Mouse (Mus musculus): ENCODE data around the gene Sox5. TPM values are rescaled to one million over a fixed set of nuclear protein-coding genes. Genes with fewer than 3 reads are reported as not detected.

Gene Sox5
- total RNA-seq, 4 experiments from 2014 or later = 46.1 to 57.5 (median 51.3) TPM

DNA sequence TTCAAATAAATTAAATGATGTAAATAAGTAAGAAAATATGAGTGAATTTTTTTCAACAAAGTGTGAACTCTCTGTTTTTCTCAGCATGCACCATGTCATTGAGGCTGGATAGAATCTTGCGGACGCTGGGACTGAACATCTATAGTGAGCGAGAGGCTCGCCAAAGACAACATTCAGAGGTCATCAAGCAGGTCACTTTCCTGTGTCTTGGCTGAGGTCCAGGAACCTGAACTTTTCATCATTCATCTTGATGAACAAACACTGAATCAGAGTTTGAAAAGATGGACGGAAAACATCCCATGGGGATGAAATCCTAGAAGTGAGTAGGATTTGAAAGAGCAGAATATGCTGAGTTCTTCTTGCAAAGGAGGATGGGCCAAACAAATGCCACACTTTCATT, 729.3 kb downstream of the Sox5 start:
- DNase-seq (ENCODE audit: low spot score in 2 of 2) = no peak

DNA sequence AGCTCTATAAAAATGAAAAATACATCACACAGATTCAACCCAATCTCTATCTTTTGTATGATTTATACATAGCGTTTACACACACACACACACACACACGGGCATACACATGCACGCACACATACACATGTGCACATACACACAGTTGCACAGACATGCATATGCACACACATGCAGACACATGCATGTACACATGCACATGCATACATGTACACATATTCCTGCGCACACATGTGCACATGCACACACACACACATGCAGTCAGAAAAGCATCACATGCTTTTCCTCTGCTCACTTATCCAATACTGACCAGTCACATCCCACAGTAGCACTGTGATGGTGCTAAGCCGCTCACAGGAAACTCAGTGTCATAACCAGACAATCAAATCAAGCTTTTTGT, 730.5 kb downstream of the Sox5 start:
- DNase-seq (ENCODE audit: low spot score in 2 of 2) = no peak

DNA sequence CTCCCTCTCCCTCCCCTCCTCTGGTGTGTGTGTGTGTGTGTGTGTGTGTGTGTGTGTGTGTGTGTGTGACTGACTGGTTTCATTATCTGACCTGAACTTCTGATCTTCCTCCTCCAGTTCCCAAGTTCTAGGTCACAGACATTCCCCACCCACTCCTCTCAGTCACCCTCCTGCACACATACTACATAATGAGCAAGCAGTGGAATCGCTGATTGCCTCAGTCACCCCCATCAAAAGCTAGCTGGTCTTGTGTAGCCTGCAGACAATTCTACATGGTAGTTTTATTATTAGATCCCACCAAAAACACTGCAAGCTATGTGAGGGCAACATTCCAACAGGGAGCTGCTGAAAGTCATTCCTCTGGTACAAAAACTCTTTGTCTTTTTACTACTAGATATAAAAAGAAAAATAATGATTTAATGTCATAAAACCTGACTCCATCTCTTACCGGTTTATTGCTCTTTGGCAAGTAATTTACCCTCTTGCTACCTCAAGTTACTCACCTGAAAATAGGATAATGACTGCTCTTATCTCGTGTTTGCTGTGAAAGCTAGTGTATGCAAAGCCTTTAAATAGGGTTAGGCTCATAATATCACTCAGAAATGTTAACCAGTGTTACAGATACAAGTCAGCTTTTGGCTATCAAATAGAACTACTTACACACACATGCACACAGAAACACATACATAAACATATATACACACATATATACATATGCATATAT, 733.4 kb downstream of the Sox5 start:
- DNase-seq (ENCODE audit: low spot score in 2 of 2) = no peak

DNA sequence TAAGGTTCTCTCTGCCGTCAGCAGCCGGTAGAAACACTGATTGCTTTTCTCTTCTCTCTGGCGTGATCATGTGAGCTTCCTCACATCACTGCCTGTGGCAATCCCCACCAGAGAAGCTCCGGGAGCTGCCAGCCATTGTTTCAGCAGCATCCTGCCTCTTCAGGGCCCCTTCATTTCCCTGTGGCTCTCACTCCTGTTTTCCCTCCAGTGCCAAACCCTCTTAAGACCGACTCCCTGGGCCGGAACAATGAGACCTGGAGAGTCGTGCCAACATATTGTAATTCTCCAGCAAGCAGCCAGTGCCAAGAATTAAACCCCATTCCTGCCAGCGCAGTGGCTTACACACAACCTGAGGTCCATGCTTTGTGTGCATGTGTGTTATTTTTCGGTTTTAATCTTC, 736.3 kb downstream of the Sox5 start:
- DNase-seq (ENCODE audit: low spot score in 2 of 2) = no peak

DNA sequence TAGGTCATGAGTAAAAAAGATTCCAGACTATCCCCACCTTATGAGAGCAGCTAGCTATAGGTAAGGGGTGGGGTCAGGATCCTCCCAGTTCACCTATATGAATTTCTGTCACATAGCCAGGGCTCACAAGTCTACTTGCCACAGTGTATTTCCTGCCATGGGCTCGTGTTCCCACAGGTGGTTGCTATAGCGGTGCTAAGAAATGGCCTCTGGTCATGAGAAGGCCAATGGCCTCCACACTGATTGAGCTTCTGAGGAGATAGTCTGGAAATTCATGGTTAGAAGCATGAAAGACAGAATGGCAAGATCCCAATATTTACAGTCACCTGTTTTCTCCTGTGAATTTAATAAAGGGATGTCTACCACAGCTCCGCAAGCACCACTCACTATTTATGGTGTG, 737.4 kb downstream of the Sox5 start:
- no peak for DNase-seq (ENCODE audit: low spot score in 2 of 2)

DNA sequence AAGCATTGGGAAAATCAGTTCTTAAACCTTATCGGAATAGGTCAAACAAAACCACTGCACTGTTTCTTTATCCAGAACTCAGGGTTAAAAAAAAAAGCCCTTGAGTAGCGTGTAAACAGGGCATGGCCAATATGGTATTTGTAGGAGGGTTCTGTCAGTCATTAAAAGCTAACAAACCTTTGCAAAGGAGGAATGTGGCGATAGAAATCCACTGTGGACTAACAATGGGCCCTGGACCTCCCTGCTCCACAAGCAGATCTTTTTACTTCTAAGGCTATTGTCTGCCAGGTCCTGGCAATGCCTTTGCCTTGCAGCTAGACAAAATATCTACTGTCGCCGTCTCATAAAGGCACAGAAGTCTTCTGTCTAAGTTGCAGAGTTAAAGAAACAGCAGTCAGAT, 738.8 kb downstream of the Sox5 start:
- no peak for DNase-seq (ENCODE audit: low spot score in 2 of 2)

DNA sequence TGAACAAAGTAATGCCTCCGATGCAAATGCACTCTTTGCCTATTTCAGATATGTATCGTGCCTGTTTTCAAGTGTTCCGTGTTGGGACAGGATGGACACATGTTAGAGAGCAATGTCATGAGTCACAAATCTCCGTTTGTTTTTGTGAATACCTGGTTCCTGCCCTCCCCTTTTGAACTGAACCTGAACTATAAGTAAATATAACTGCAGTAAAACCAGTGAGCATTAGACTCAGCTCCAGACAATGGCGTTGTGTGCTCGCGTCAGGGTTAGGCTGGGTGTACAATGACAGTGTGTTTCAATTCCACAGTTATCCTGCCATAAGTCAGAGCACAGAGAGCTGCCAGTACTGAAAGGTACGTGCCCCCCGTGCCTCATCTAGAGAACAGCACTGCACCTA, 739.8 kb downstream of the Sox5 start:
- DNase-seq (ENCODE audit: low spot score in 2 of 2) = no peak

DNA sequence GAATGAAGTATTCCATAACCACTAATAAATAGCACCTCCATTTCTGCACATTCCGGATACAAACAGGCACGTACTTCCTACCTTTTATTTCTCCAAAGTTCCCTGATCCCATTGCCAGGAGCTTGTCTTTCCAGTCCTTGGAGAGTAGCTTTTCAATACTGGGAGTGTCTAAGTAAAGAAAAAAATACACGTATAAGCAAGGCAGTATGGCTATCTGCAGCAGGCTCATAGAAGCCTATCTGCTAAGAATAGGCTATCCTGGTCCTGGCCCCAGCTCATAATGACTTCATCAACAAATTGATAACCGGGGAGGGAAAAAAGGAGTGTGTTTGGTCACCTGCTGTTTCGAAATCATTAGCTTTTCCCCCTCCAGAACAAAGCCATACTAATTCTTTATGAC, 740.6 kb downstream of the Sox5 start:
- no peak for DNase-seq (ENCODE audit: low spot score in 2 of 2)

DNA sequence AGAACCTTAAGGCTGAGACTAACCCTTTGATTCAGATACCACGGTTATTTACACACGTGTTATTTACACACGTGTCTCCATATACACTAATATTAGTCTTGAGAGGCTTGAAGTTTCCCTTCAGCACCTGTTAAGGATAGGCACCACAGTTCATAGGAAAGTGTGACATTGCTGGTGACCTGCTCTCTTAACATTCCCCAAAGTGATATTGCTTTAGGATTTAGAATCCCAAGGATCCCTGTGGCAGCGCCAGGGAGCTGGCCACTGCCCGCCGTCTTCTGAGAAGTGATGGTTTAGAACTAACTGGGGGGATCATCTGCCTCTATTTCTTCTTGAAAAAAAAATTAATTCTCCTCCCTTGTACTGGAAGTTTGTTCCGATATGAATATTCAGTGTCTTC, 741.4 kb downstream of the Sox5 start:
- DNase-seq (ENCODE audit: low spot score in 2 of 2) = no peak

DNA sequence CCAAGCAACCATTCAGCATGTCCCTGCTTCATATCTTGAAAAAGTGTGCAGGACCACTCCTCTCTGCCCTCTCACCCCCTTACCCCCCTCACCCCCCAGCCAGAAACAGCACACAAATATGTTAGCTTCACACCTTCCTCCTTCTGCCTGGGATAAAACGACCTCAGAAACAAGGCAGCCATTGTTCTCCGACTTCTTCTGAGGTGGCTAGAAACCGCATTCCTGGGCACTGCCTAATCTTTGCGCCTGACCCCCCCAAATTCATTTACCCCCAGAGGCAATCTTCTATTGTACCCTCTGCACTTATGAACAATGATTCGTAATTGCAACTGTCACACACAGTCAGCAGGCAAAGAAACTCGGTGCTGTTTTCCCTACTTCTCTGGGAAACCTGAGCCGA, 742.6 kb downstream of the Sox5 start:
- DNase-seq (ENCODE audit: low spot score in 2 of 2) = no peak

DNA sequence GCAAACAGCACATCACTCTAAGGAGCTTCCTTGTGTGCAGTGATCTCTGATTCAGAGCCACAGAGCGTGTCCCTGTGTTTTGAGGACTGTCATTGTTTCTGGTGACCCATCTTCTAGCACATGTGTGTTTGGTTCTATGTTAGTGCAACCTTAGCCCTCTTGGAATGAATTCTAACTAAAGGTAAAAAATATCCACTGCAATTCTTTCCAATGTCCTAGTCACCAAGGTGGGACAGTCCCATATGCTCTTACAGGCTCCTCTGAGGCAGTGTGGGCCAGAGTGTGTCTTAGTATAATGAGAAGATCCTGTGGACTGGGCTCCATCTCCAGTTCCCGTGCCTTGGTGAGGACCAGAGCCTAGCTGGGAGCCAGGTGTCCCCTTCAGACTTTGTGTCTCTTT, 748.6 kb downstream of the Sox5 start:
- no peak for DNase-seq (ENCODE audit: low spot score in 2 of 2)

DNA sequence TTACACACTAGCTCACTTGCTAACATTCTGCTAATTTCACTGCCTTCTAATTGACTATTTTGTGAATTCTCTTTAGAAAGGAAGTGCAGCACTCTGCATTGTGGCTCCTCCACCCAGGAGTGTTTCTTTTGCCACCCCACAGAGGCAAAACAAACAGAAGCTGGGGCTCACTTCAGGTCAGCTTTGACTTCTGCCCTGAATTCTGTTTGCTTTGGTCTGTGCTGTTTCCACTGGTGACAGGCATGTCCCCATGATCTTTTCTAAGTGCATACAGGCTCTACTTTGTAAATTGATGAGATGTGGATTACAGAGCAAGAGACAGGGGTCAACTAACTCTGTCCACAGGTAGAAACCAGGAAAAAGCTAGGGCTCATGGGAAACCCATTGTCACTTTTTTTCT, 764.8 kb downstream of the Sox5 start:
- DNase-seq (ENCODE audit: low spot score in 2 of 2) = no peak

DNA sequence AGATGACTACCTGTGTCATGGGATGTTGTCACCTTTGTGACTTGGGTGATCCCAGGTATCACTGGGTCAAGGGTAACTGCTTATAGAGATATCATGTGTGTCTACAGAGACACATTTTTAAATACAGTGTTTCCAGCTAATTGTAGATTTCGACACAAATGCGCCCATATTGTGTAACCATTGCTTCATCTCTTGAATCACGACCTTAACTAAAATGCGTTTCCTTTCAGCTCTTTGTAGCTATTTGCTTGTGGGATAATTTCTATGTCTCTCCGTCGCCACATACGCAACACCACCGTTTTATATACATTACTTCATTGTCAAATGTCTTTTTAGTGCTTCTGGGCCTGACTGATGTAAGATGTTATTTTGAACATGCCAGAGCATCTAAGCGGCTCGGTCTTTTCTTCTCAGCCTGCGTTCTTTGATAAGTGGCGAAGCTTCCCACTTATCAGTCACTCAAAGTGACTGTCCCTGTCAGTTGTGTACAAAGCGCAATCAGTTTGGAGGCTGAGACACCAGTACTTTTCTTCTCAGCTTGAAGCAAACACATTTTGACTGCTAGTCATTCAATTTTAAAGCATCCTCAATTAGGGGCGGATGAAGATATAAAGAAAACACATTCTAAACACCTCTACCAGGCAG, 769.8 kb downstream of the Sox5 start:
- DNase-seq (ENCODE audit: low spot score in 2 of 2) = no peak

DNA sequence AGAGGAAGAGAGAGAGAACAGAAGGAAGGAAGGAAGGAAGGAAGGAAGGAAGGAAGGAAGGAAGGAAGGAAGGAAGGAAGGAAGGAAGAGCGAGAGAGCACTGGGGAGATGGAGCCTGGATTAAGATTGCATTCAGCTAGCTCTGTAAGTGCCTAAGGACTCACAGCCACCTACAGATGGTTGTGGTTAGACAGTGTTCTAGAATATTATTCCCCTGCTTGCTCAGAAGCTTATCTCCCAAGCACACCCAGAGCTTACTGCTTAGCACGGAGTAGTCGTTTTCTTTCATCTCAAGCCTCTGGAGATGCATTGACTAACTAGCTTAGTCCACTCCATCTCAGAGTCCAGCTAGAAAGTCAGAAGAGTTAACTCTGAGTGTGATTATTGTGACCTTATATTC, 770.8 kb downstream of the Sox5 start:
- no peak for DNase-seq (ENCODE audit: low spot score in 2 of 2)

DNA sequence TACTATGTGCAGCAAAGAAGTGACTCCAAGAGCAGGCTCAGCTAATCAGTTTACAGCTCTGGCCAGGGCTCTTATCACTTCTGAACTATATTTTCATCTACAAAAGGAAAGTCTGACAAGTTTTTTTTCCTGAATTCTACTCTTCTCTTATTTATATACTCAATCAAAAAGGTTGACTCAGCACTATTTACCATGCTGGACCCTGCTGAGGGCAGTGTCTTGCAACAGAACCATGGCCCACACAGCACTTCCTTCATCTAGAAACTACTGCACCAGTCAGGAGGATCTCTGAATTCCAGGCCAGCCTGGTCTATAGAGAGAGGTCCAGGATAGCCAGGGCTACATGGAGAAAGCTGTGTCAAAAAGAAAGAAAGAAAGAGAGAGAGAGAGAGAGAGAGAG, 771.5 kb downstream of the Sox5 start:
- DNase-seq (ENCODE audit: low spot score in 2 of 2) = no peak

DNA sequence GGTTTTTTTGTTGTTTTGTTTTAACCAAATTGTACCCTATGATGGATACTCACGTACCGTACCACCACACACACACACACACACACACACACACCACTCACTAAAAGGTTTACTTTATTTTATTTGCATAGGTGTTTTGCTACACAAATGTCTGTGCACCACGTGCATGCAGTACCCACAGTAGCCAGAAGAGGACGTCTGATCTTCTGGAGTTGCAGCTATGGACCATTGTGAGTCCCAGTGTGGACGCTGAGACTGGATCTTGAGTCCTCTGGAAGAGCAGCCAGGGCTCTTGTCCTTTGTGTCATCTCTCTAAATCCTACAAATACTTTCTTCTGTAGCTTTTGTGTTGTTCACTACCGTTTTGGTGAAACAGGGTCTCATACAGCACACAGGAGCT, 776.6 kb downstream of the Sox5 start:
- DNase-seq (ENCODE audit: low spot score in 2 of 2) = no peak

DNA sequence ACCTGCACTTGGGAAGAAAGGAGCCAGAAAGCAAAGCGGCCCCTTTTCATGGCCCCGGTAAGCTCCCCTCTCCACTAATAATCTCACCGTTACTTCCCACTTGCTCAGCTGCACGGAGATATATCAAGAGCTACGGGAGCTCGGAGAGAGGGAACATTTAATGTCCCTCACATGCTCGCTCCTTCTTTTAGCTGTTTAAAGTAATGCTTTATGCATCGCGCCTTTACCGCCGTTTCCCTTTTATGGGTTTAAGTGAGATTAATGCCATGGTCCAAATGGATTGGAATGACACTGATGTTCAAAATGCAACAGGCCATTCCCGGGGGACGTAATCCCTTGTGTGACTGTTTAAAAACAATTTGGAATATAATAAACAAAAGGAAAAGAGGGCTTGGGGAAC, 783.6 kb downstream of the Sox5 start:
- no peak for DNase-seq (ENCODE audit: low spot score in 2 of 2)

DNA sequence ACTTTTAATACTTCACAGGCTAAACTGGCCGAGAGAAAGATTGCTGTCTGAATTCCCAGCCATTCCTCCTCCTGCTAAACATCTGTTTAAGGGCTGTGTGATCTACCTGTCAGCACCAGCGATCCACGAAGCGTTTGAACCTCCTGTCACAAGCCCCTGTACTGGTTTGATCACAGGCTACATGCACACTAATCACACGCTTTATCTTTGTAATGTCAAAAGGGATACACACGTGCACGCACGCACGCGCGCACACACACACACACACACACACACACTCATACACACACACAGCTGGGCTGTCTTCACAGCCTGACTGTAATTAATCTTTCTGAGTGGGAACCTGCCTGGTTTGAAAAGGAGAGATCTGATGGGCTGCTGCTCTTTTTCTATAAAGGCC, 784.2 kb downstream of the Sox5 start:
- no peak for DNase-seq (ENCODE audit: low spot score in 2 of 2)

DNA sequence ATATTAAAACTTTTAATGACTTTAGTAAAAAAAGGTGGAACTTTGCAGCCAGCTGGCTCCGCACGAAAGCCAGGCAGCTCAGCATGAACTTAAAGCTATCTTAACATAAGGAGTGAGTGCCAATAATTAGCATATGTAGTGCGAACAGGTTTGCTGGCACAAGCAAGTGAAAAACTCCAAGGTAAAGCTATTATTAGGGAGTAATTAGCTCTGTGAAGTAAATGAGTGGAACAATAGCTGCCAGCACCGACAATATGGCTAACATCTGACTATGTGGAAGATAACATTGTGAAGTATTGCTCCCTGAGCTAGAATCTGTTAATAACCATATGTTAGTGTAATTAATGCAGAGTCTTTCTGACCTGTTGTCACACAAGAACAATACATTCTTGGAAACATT, 786.7 kb downstream of the Sox5 start:
- no peak for DNase-seq (ENCODE audit: low spot score in 2 of 2)

DNA sequence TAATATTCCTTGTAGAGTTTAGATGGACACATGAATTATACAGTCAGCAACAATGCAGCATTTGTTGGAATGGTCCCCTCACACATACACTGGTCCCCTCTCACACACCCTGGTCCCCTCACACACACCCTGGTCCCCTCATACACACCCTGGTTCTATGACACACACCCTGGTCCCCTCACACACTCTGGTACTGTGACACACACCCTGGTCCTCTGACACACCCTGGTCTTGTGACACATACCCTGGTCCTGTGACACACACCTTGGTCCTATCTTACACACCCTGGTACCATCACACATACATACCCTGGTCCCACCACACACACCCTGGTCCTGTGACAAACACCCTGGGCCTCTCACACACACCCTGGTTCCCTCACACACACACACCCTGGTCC, 794.2 kb downstream of the Sox5 start:
- DNase-seq (ENCODE audit: low spot score in 2 of 2) = no peak

DNA sequence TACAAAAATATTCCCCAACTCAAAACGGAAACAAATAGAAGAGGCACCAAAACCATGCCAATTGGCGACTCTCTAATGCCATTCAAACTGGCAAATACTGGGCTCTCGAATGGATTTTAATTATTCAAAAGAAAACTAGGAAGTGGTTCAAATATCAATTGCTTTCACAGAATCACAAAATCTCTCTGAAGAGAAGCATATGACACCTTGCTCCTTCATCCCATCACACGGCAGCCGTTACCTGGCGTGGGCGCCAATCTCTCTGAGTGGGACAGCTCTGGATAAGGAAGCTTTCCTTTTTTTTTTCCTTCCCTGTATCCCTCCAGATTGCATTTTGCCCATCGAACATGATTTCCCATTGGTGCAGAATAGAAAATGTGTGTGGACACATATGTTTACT, 801.6 kb downstream of the Sox5 start:
- no peak for DNase-seq (ENCODE audit: low spot score in 2 of 2)

DNA sequence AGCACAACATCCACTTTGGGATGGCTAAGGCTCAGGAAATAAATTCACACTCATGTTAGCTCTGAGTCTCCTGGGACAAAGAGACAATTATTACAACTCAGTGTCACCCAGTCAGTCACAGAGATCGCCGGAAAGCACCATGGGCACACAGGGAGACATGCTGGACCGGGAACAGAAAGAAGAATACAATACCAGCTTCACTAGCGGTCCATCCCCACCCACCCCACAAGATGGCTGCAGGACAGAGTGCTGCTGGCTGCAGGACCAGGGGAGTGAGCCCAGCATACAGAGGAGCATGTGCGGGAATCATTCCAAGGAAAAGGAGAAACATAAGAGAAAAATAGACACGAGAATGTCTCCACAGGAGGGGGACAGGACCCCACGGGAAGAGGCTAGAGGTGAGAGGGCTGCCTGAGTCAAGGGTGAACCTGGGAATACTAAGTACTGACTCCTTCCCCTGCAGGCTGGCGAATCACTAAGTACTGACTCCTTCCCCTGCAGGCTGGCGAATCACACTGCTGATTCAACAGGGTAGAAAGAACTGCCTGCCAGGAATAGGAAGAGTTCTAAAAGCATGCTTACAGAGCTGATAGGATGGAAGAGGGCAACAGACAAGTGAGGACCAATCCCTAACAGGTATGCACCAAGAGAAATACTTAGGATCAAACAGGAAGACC, 813.9 kb downstream of the Sox5 start:
- no peak for DNase-seq (ENCODE audit: low spot score in 2 of 2)

DNA sequence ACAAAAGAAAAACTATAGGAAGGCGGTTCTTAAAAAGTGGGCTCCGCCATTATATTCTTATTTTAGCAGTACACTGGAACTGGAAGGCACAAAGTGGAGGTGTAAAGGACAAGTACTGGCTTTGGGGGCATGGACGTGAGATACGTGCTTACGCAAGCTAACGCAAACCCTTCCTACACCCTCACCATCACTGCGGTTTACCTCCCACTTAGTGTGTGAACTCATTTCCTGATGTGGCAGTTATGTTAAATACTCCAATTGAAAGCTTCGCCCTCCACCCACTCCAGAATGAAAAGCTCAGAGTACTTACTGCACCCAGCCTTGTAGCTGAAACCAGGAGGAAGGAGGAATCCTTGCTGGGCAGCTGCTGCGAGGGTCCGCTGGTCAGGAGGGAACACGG, 821.3 kb downstream of the Sox5 start:
- DNase-seq (ENCODE audit: low spot score in 2 of 2) = no peak
